Mouse (Mus musculus): ENCODE data around the gene Sdf2l1. TPM values are rescaled to one million over a fixed set of nuclear protein-coding genes. Genes with fewer than 3 reads are reported as not detected.

Sdf2l1 gene
- total RNA-seq (2023): 10 to 100 TPM; 39.8 to 52.1 TPM

GRCm38 (mm10) chr16:17132089-17132905 is at the start of gene Sdf2l1:
Gene Sdf2l1 (minus strand): TSS chr16:17132383.

DNA sequence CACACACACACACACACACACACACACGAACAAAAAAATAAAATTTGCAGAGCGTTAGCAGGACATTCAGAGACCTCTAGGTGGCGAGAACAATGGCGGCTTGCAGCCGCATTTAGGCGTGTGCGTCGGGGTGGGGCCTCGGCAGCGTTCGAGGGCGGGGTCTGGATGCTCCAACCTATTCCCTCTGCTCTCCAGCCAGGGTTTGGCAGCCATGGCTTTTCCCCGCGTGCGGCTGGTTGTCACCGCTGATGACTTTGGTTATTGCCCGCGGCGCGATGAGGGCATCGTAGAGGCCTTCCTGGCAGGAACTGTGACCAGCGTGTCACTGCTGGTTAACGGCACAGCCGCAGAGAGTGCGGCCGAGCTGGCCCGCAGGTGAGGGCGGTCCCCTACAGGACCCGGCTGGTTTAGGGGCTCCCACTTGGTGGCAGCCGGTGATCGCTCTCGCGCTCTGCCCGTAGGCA is 14.6 kb upstream of the Sdf2l1 start, which contains the start of gene Ccdc116:
Gene Ccdc116, minus strand, starts transcription at position 458 of the 464 bp plus-strand sequence.

GRCm38 (mm10) chr16:17144339-17144738 is 12.2 kb upstream of the Sdf2l1 start, which contains the start of gene Ydjc:
Gene Ydjc (plus strand): TSS chr16:17144621.

GRCm38 (mm10) chr16:17124871-17125520 is 7.2 kb downstream of the Sdf2l1 start, which contains the start of gene 2610318N02Rik:
Gene 2610318N02Rik (minus strand): TSS chr16:17125167.

DNA sequence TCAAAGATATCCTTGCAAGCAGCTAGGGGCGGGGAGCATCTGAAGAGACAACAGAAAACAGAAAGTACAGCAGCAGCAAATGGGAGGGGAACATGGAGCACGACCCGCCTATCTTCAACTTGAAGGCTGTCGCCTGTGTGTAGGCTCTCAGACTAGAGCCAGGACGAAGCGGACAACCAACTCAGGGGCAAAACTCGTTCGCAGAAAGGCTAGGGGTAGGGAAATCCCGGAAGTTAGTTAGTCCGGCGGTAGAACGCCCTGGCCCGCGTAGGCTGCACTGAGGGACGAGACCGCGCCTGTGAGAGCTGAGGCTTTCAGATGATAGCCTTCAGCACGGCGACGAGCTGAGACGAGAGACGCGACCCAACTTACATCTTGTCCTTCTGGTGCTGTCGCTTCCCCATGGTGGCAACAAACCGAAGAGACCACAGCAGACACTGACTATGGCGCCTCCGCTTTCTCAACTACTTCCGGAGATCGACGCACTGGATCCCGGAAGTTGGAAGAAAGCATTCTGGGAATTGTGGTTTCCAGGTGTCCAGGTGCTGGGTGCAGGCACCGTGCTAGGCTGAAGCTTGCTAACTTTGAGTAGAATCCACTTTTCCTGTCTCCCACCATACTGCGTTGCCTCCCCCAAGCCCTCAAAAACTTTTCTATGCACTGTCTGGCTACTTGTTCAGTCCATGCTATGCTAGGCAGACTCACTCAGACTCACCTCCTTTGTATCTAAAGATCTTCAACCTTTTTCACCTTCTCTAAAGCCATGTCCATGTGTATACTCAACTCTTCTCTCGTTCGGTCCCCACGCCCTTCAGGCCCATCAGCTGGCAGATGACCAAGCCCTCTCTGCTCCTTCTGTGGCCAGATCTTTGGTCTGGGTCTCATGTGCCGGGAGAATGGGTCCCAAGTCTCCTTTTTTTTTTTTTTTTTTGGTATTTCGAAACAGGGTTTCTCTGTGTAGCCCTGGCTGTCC is 21.1 kb downstream of the Sdf2l1 start, which contains the start of gene Ppil2:
Gene Ppil2, minus strand, starts transcription at position 487 of the 973 bp plus-strand sequence.

Other genes with a start within 250 kb of the Sdf2l1 start
- gene Ppm1f, start 235.9 kb downstream of the Sdf2l1 start, total RNA-seq (2023): 10 to 100 TPM in 1 of 2 experiments, 1 to 10 TPM in 1; 7.0 to 10.7 TPM
- gene Mapk1, start 149.0 kb downstream of the Sdf2l1 start, total RNA-seq (2023): 100 to 1,000 TPM in 1 of 2 experiments, 10 to 100 TPM in 1; 97.0 to 115 TPM
- under 1 TPM; 0.24 to 0.60 TPM for gene Ypel1, start 62.7 kb downstream of the Sdf2l1 start, total RNA-seq (2023)
- 10 to 100 TPM; 69.9 to 81.1 TPM for gene Ppil2, start 21.1 kb downstream of the Sdf2l1 start, total RNA-seq (2023)
- gene 2610318N02Rik, start 7.2 kb downstream of the Sdf2l1 start, total RNA-seq (2023): 10 to 100 TPM in 1 of 2 experiments, 1 to 10 TPM in 1; 5.3 to 10.4 TPM
- gene Ydjc, start 12.2 kb upstream of the Sdf2l1 start, total RNA-seq (2023): 1 to 10 TPM; 4.9 to 6.9 TPM
- 1 to 10 TPM in 1 of 2 experiments, under 1 TPM in 1; 0.89 to 1.9 TPM for gene Ccdc116, start 14.8 kb upstream of the Sdf2l1 start, total RNA-seq (2023)
- gene Ube2l3, start 70.3 kb upstream of the Sdf2l1 start, total RNA-seq (2023): 100 to 1,000 TPM; 135 to 163 TPM
- under 1 TPM; 0.42 to 0.44 TPM for gene Rimbp3, start 76.2 kb upstream of the Sdf2l1 start, total RNA-seq (2023)
- 1 to 10 TPM; 1.2 TPM for gene Hic2, start 101.2 kb upstream of the Sdf2l1 start, total RNA-seq (2023)
- gene Tmem191c, start 143.7 kb upstream of the Sdf2l1 start, total RNA-seq (2023): 1 to 10 TPM; 2.7 to 5.2 TPM
- not detected for gene Serpind1, start 199.0 kb upstream of the Sdf2l1 start, total RNA-seq (2023)